Mouse (Mus musculus): ENCODE results near the gene Ppp2r3a. TPM values are rescaled to one million over a fixed set of nuclear protein-coding genes. Genes with fewer than 3 reads are reported as not detected.

Ppp2r3a gene
- polyA plus RNA-seq, 1 experiment from 2014 or later: 15.7 TPM

- H3K36me3 ChIP-seq (ENCODE audit: control insufficient read depth, insufficient read depth, low read length): 0 out of 2 replicates have a peak, but pooled peaks cover 2% of the 10 kb centered on the region
- H3K9me3 ChIP-seq (replicated peaks; ENCODE audit: control insufficient read depth, low read length): no peaks in the 10 kb centered on the region
- no peak for ATAC-seq (ENCODE audit: insufficient read depth, low FRiP score)
- H3K4me1 ChIP-seq (ENCODE audit: control insufficient read depth, insufficient read depth, low read length): no peaks in the 10 kb centered on the region
- no peaks in the 10 kb centered on the region for H3K27me3 ChIP-seq (ENCODE audit: control insufficient read depth, insufficient read depth, low read length)
- H3K4me2 ChIP-seq (ENCODE audit: low read depth, low read length): no peak overlapping the region
- no peak overlapping the region for H3K27ac ChIP-seq (ENCODE audit: low read length)
- WGBS: 63% methylated on average over 5 of the region's 5 CpGs
- H3K9ac ChIP-seq (ENCODE audit: low read length): no peak overlapping the region
- no peak overlapping the region for H3K4me3 ChIP-seq (replicated peaks; ENCODE audit: low read length)
These were observed 98.7 kb downstream of the Ppp2r3a start for GRCm38 (mm10) chr9:101152872-101153271.

GRCm38 (mm10) chr9:101143635-101144034 is 108.0 kb downstream of the Ppp2r3a start:
- 93% methylated on average over 4 of the region's 4 CpGs for WGBS
- H3K4me1 ChIP-seq (ENCODE audit: control insufficient read depth, insufficient read depth, low read length): no peaks in the 10 kb centered on the region
- ATAC-seq (ENCODE audit: insufficient read depth, low FRiP score): no peak
- H3K27ac ChIP-seq (ENCODE audit: low read length): no peak overlapping the region
- H3K27me3 ChIP-seq (ENCODE audit: control insufficient read depth, insufficient read depth, low read length): no peaks in the 10 kb centered on the region
- H3K36me3 ChIP-seq (ENCODE audit: control insufficient read depth, insufficient read depth, low read length): peaks cover 17% of the 10 kb centered on the region
- no peak overlapping the region for H3K9ac ChIP-seq (ENCODE audit: low read length)
- no peak overlapping the region for H3K4me2 ChIP-seq (ENCODE audit: low read depth, low read length)
- no peak overlapping the region for H3K4me3 ChIP-seq (replicated peaks; ENCODE audit: low read length)
- no peaks in the 10 kb centered on the region for H3K9me3 ChIP-seq (replicated peaks; ENCODE audit: control insufficient read depth, low read length)

DNA sequence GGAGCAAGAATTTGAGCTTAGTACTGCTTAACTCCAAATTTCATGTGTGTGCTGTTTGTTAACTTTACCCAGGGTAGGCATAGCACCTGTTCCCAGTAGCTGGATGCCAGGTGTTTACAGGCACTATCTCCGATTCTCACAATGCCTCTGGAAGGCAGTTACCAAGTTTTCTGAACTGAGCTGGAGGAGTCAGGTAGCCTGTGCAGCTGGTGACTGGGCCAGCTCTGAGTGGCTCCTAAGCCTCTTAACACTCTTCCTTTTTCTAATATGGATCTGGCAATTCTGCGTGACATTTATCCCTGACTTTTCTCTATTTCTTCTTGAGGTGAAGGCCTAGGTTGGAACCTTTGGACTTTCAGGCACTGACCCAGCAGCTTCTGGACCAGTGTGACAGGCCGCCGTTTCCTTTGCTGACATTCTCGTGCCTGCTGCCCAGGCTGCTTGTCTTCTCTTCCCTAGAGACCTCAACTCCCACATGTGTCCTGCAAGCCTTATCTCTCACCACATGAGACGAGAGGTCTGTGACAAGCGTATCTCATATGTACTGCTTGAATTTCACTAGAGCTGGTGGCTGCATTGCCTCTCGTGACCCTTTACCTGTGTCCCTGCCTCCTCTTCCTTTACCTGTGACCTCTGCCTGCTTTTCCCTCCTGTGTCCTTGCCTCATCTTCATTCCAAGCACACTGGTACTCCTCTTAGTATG is 137.3 kb downstream of the Ppp2r3a start:
- Histone ChIP-seq H3K4me3 (replicated peaks; ENCODE audit: low read length) (no peak overlapping the region), H3K36me3 (ENCODE audit: control insufficient read depth, insufficient read depth, low read length) (no peaks in the 10 kb centered on the region), H3K27ac (ENCODE audit: low read length) (no peak overlapping the region), H3K27me3 (ENCODE audit: control insufficient read depth, insufficient read depth, low read length) (no peaks in the 10 kb centered on the region), H3K9ac (ENCODE audit: low read length) (no peak overlapping the region), H3K9me3 (replicated peaks; ENCODE audit: control insufficient read depth, low read length) (no peaks in the 10 kb centered on the region), H3K4me1 (ENCODE audit: control insufficient read depth, insufficient read depth, low read length) (peaks cover 4% of the 10 kb centered on the region; the same call in 1 of the 2 replicates), H3K4me2 (ENCODE audit: low read depth, low read length) (no peak overlapping the region)
- 84% methylated on average over 8 of the region's 8 CpGs for WGBS
- no peak for ATAC-seq (ENCODE audit: insufficient read depth, low FRiP score)

DNA sequence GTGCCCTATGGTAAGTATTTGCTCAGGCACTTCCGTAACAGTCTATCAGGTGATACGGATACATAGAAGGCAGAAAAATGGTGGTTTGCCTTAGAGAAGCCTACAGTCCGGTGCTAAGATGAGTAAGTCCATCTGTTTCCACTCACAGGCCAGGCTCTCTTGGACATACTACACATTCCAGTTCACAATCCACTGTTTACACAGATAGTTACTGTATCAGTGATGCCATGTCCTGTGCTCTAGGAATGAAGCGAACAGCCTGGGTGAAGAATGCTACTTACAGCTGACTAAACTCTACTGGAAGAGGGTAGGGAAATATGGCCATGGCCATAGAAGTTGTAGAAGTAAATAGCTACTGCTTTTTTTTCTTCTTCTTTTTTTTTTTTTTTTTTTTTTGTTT is 138.3 kb downstream of the Ppp2r3a start:
- Histone ChIP-seq H3K9ac (ENCODE audit: low read length) (no peak overlapping the region), H3K27me3 (ENCODE audit: control insufficient read depth, insufficient read depth, low read length) (no peaks in the 10 kb centered on the region), H3K9me3 (replicated peaks; ENCODE audit: control insufficient read depth, low read length) (no peaks in the 10 kb centered on the region), H3K4me1 (ENCODE audit: control insufficient read depth, insufficient read depth, low read length) (peaks cover 4% of the 10 kb centered on the region; the same call in 1 of the 2 replicates), H3K27ac (ENCODE audit: low read length) (no peak overlapping the region), H3K4me3 (replicated peaks; ENCODE audit: low read length) (no peak overlapping the region), H3K4me2 (ENCODE audit: low read depth, low read length) (no peak overlapping the region), H3K36me3 (ENCODE audit: control insufficient read depth, insufficient read depth, low read length) (no peaks in the 10 kb centered on the region)
- WGBS: 63% methylated on average over 4 of the region's 4 CpGs
- ATAC-seq (ENCODE audit: insufficient read depth, low FRiP score): no peak

DNA sequence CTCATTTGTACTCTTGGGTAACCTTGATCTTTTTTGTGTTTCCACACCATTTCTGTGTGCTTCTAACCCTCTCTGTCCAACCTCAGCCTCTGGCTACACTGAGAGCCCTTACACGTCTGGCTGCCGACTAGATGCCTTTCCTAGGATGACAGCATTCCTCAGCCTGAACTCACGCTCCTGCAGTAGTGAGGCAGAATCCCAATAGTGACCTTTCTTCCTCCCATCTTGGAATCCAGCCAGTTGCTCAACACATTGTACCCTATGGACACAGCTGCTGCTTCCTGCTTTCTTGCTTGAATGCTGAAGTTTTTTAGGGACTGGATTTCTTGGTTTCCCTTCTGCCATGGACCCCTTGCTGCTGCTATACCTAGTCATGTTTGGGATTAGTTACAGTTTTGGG is 141.6 kb downstream of the Ppp2r3a start:
- H3K27ac ChIP-seq (ENCODE audit: low read length): no peak overlapping the region
- no peak overlapping the region for H3K4me3 ChIP-seq (replicated peaks; ENCODE audit: low read length)
- no peaks in the 10 kb centered on the region for H3K27me3 ChIP-seq (ENCODE audit: control insufficient read depth, insufficient read depth, low read length)
- peaks cover under 1% of the 10 kb centered on the region for H3K36me3 ChIP-seq (ENCODE audit: control insufficient read depth, insufficient read depth, low read length)
- 11% methylated on average over 3 of the region's 3 CpGs for WGBS
- no peaks in the 10 kb centered on the region for H3K9me3 ChIP-seq (replicated peaks; ENCODE audit: control insufficient read depth, low read length)
- peak; percentile 80 for ATAC-seq (ENCODE audit: insufficient read depth, low FRiP score)
- H3K9ac ChIP-seq (ENCODE audit: low read length): no peak overlapping the region
- H3K4me2 ChIP-seq (ENCODE audit: low read depth, low read length): no peak overlapping the region
- H3K4me1 ChIP-seq (ENCODE audit: control insufficient read depth, insufficient read depth, low read length): peaks cover 4% of the 10 kb centered on the region; the same call in 1 of the 2 replicates

DNA sequence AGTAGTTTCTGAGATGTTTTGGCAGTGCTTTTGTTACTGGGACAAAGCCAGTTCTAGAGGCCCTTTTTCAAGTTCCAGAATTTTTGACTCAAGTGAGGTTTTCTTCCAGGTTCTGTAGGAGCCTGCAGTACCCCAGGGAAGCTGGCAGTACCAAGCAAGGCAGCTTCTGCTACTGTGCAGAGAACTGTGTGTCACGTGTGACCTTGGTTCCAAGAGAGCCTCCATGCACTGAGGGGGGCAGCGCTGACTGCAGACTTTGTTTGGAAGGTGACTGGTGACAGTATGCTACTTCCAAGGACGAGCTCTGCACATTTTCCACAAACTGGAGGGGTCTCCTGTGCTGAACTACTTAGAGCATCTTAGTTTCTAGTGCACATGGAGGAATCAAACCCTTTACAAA is 144.2 kb downstream of the Ppp2r3a start:
- no peak for ATAC-seq (ENCODE audit: insufficient read depth, low FRiP score)
- Histone ChIP-seq H3K4me1 (ENCODE audit: control insufficient read depth, insufficient read depth, low read length) (peaks cover 4% of the 10 kb centered on the region; the same call in 1 of the 2 replicates), H3K27me3 (ENCODE audit: control insufficient read depth, insufficient read depth, low read length) (no peaks in the 10 kb centered on the region), H3K27ac (ENCODE audit: low read length) (no peak overlapping the region), H3K4me2 (ENCODE audit: low read depth, low read length) (no peak overlapping the region), H3K9ac (ENCODE audit: low read length) (no peak overlapping the region), H3K4me3 (replicated peaks; ENCODE audit: low read length) (no peak overlapping the region), H3K36me3 (ENCODE audit: control insufficient read depth, insufficient read depth, low read length) (peaks cover 4% of the 10 kb centered on the region), H3K9me3 (replicated peaks; ENCODE audit: control insufficient read depth, low read length) (no peaks in the 10 kb centered on the region)
- 83% methylated on average over 3 of the region's 3 CpGs for WGBS

DNA sequence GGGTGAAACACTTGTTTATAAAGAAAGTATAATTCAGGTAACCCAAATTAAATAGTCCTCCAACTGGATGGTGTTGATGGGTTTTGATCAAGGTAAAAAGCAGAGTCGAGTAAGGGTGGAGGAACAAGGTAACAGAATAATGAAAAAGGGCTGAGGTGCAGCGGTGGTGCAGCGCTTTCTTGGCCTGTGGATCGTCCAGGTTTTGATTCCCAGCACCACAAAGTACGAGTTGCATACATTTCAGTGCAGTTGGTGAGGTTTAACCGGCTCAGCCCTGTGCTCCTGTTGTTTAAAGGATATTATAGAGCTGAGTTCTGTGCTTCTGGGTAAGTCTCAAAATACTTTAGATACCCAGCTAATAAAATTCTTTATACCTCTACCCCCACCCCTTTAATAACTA is 145.9 kb downstream of the Ppp2r3a start:
- Histone ChIP-seq H3K27me3 (ENCODE audit: control insufficient read depth, insufficient read depth, low read length) (no peaks in the 10 kb centered on the region), H3K36me3 (ENCODE audit: control insufficient read depth, insufficient read depth, low read length) (peaks cover 14% of the 10 kb centered on the region), H3K9ac (ENCODE audit: low read length) (no peak overlapping the region), H3K9me3 (replicated peaks; ENCODE audit: control insufficient read depth, low read length) (no peaks in the 10 kb centered on the region), H3K4me3 (replicated peaks; ENCODE audit: low read length) (no peak overlapping the region), H3K4me1 (ENCODE audit: control insufficient read depth, insufficient read depth, low read length) (peaks cover 4% of the 10 kb centered on the region; the same call in 1 of the 2 replicates), H3K4me2 (ENCODE audit: low read depth, low read length) (no peak overlapping the region), H3K27ac (ENCODE audit: low read length) (no peak overlapping the region)
- ATAC-seq (ENCODE audit: insufficient read depth, low FRiP score): no peak
- WGBS: 92% methylated on average over 6 of the region's 6 CpGs

DNA sequence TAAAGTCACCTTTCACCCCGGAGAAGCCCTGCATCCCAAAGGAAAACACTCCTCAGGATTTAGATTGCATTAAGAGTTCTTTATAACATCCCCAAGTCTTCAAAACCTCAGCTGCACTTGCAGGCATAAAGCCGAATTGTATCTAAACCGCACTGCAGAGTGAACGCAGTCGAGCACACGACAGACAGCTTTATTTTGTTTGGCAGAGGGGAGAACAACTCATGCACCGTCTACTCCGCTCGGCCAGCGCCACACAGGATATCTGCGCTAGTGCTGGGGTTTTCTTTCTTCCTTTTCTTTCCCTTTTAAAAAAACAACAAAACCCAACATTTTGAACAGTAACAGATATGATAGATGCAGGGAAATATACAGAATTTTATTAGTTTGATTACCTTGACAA is 146.7 kb downstream of the Ppp2r3a start:
- H3K4me3 ChIP-seq (replicated peaks; ENCODE audit: low read length): no peak overlapping the region
- H3K4me1 ChIP-seq (ENCODE audit: control insufficient read depth, insufficient read depth, low read length): peaks cover 2% of the 10 kb centered on the region; the same call in 1 of the 2 replicates
- H3K36me3 ChIP-seq (ENCODE audit: control insufficient read depth, insufficient read depth, low read length): peaks cover 16% of the 10 kb centered on the region
- no peak for ATAC-seq (ENCODE audit: insufficient read depth, low FRiP score)
- no peaks in the 10 kb centered on the region for H3K27me3 ChIP-seq (ENCODE audit: control insufficient read depth, insufficient read depth, low read length)
- H3K4me2 ChIP-seq (ENCODE audit: low read depth, low read length): no peak overlapping the region
- H3K9ac ChIP-seq (ENCODE audit: low read length): no peak overlapping the region
- no peak overlapping the region for H3K27ac ChIP-seq (ENCODE audit: low read length)
- no peaks in the 10 kb centered on the region for H3K9me3 ChIP-seq (replicated peaks; ENCODE audit: control insufficient read depth, low read length)
- 83% methylated on average over 11 of the region's 11 CpGs for WGBS

DNA sequence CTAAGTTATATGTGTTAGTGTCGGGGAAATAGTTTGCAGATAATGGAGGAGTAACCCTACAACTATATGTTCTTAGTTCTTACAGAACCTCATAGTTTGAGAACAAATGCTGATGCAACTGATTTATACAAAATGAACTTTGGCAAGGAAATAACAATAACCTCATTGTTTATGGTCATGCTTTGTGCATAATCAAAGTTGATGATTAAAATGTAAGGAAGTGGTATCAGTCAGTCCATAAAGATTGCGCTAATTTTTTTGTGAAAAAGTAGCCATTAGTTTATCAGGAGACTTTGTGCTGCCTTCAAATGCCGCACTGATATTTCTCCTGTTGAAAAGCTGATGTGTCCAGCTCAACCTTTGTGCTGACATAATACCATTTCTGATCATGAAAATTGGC is 149.3 kb downstream of the Ppp2r3a start:
- Histone ChIP-seq H3K9ac (ENCODE audit: low read length) (no peak overlapping the region), H3K9me3 (replicated peaks; ENCODE audit: control insufficient read depth, low read length) (no peaks in the 10 kb centered on the region), H3K36me3 (ENCODE audit: control insufficient read depth, insufficient read depth, low read length) (peaks cover 16% of the 10 kb centered on the region), H3K4me3 (replicated peaks; ENCODE audit: low read length) (no peak overlapping the region), H3K27ac (ENCODE audit: low read length) (no peak overlapping the region), H3K27me3 (ENCODE audit: control insufficient read depth, insufficient read depth, low read length) (no peaks in the 10 kb centered on the region), H3K4me2 (ENCODE audit: low read depth, low read length) (no peak overlapping the region), H3K4me1 (ENCODE audit: control insufficient read depth, insufficient read depth, low read length) (peaks cover 9% of the 10 kb centered on the region)
- WGBS: 86% methylated on average over 3 of the region's 3 CpGs
- no peak for ATAC-seq (ENCODE audit: insufficient read depth, low FRiP score)

Data from stomach, embryonic 16.5 days (tissue).